Comparison of ENCODE assay signal across 26 mouse cellular contexts in genomic region chr9:115042571-115042970, GRCm38 (mm10).
DNase-seq lines count a peak whose midpoint lies in the region; ATAC-seq and TF ChIP-seq lines count a peak whose summit lies in the region.
"Had no signal": no experiment of that assay in that cellular context is flagged by ENCODE, and none has a peak within 500 bp of the region (broad histone marks: within the 10 kb centered on the region; RNA-seq: fewer than 3 reads in every experiment).

No protein-coding gene starts in this region.

- H3K79me2 ChIP-seq in liver, adult 2 months (ENCODE audit: control insufficient read depth, insufficient read depth, low read length), result no peaks in the 10 kb centered on the region

- no peak for TF ChIP-seq CTCF in liver, adult 2 months (IDR thresholded peaks at IDR 0.05; ENCODE audit: low read depth, low read length)
- no peak for TF ChIP-seq CTCF in E14TG2a.4 (conservative IDR thresholded peaks at IDR 0.05; ENCODE audit: low read length)
- TF ChIP-seq CTCF in stomach, postnatal 0 days (IDR thresholded peaks at IDR 0.05; ENCODE audit: low read depth), result no peak

- no peaks in the 10 kb centered on the region for H3K36me3 ChIP-seq in liver, adult 2 months (ENCODE audit: control insufficient read depth, insufficient read depth, low read length)
- H3K36me3 ChIP-seq in liver, embryonic 11.5 days (ENCODE audit: control insufficient read depth, insufficient read depth, low read length), result no peaks in the 10 kb centered on the region
- H3K36me3 ChIP-seq in E14TG2a.4 (ENCODE audit: insufficient read depth, low read length), result peaks cover 10% of the 10 kb centered on the region
- no peaks in the 10 kb centered on the region for H3K36me3 ChIP-seq in intestine, embryonic 16.5 days (ENCODE audit: control insufficient read depth, insufficient read depth, low read length)
- no peaks in the 10 kb centered on the region for H3K36me3 ChIP-seq in stomach, postnatal 0 days (ENCODE audit: control insufficient read depth, insufficient read depth, low read length)
- H3K36me3 ChIP-seq: embryonic facial prominence, embryonic 12.5 days; embryonic facial prominence, embryonic 15.5 days; heart, embryonic 12.5 days; heart, embryonic 15.5 days; hindbrain, embryonic 10.5 days had no signal

- H3K4me2 ChIP-seq in liver, embryonic 11.5 days, result no peak overlapping the region
- H3K4me2 ChIP-seq in intestine, embryonic 16.5 days (ENCODE audit: low read depth, low read length), result no peak overlapping the region
- no peak overlapping the region for H3K4me2 ChIP-seq in stomach, postnatal 0 days (replicated peaks; ENCODE audit: low read depth)
- H3K4me2 ChIP-seq: embryonic facial prominence, embryonic 12.5 days; embryonic facial prominence, embryonic 15.5 days; heart, embryonic 12.5 days; heart, embryonic 15.5 days; hindbrain, embryonic 14.5 days had no signal

- ATAC-seq in liver, embryonic 11.5 days (replicated peaks; ENCODE audit: low FRiP score), result no peak
- peak; percentile 29 for ATAC-seq in intestine, embryonic 16.5 days
- ATAC-seq in stomach, postnatal 0 days (ENCODE audit: low FRiP score, low TSS enrichment), result peak; percentile 54; the same call in 1 of the 2 replicates
- ATAC-seq in frontal cortex, adult (ENCODE audit: low TSS enrichment), result no peak
- ATAC-seq: forebrain, embryonic 14.5 days; hindbrain, postnatal 0 days had no signal

- 55% methylated on average over 6 of the region's 6 CpGs for WGBS in liver, adult 2 months
- 79% methylated on average over 6 of the region's 6 CpGs for WGBS in liver, embryonic 11.5 days
- WGBS in intestine, embryonic 16.5 days, result 51% methylated on average over 6 of the region's 6 CpGs
- WGBS in stomach, postnatal 0 days, result 71% methylated on average over 6 of the region's 6 CpGs

- no peaks in the 10 kb centered on the region for H3K4me1 ChIP-seq in liver, adult 2 months (ENCODE audit: control insufficient read depth, insufficient read depth, low read length)
- H3K4me1 ChIP-seq in liver, embryonic 11.5 days (replicated peaks; ENCODE audit: control insufficient read depth, insufficient read depth, low read length), result no peaks in the 10 kb centered on the region; the same call in 1 of the 2 replicates
- H3K4me1 ChIP-seq in E14TG2a.4 (replicated peaks; ENCODE audit: low read depth, low read length), result peaks cover 83% of the 10 kb centered on the region
- H3K4me1 ChIP-seq in intestine, embryonic 16.5 days (ENCODE audit: control insufficient read depth, insufficient read depth, low read length), result peaks cover 18% of the 10 kb centered on the region
- H3K4me1 ChIP-seq in stomach, postnatal 0 days (replicated peaks; ENCODE audit: control insufficient read depth, insufficient read depth), result no peaks in the 10 kb centered on the region

- H3K9ac ChIP-seq in liver, adult 2 months (ENCODE audit: low read depth, low read length), result no peak overlapping the region
- no peak overlapping the region for H3K9ac ChIP-seq in liver, embryonic 11.5 days (ENCODE audit: low read depth, low read length)
- no peak overlapping the region for H3K9ac ChIP-seq in intestine, embryonic 16.5 days (ENCODE audit: low read depth, low read length)
- no peak overlapping the region for H3K9ac ChIP-seq in stomach, postnatal 0 days (ENCODE audit: low read length)
- H3K9ac ChIP-seq: embryonic facial prominence, embryonic 12.5 days; embryonic facial prominence, embryonic 15.5 days; forebrain, postnatal 0 days; heart, embryonic 12.5 days; heart, embryonic 15.5 days; hindbrain, embryonic 14.5 days had no signal

- no peak for TF ChIP-seq POLR2A in liver, adult 2 months (IDR thresholded peaks at IDR 0.05; ENCODE audit: extremely low read depth, insufficient read depth, low read length)

- no peak overlapping the region for H3K4me3 ChIP-seq in liver, adult 2 months (ENCODE audit: insufficient read depth, low read depth, low read length)
- no peak overlapping the region for H3K4me3 ChIP-seq in liver, embryonic 11.5 days (ENCODE audit: low read depth, low read length)
- H3K4me3 ChIP-seq in E14TG2a.4 (replicated peaks; ENCODE audit: low read length), result 0 out of 2 replicates have a peak overlapping the region, but pooled peaks have one; percentile 5
- no peak overlapping the region for H3K4me3 ChIP-seq in intestine, embryonic 16.5 days (ENCODE audit: low read length)
- H3K4me3 ChIP-seq in stomach, postnatal 0 days (ENCODE audit: low read depth, low read length), result no peak overlapping the region
- H3K4me3 ChIP-seq: embryonic facial prominence, embryonic 12.5 days; embryonic facial prominence, embryonic 15.5 days; heart, embryonic 12.5 days; heart, embryonic 15.5 days; hindbrain, embryonic 10.5 days had no signal

- H3K9me3 ChIP-seq in liver, embryonic 11.5 days (ENCODE audit: control insufficient read depth, low read length), result no peaks in the 10 kb centered on the region
- H3K9me3 ChIP-seq in E14TG2a.4 (ENCODE audit: low read length), result no peaks in the 10 kb centered on the region
- H3K9me3 ChIP-seq in intestine, embryonic 16.5 days (ENCODE audit: control insufficient read depth, low read length), result no peaks in the 10 kb centered on the region
- H3K9me3 ChIP-seq in stomach, postnatal 0 days (ENCODE audit: control insufficient read depth, low read length), result no peaks in the 10 kb centered on the region
- H3K9me3 ChIP-seq: embryonic facial prominence, embryonic 12.5 days; embryonic facial prominence, embryonic 15.5 days; heart, embryonic 12.5 days; heart, embryonic 15.5 days; hindbrain, embryonic 10.5 days had no signal

- no peak overlapping the region for H3K27ac ChIP-seq in liver, adult 2 months (replicated peaks; ENCODE audit: insufficient read depth, low read depth, low read length)
- no peak overlapping the region for H3K27ac ChIP-seq in liver, embryonic 11.5 days (ENCODE audit: low read depth, low read length)
- 0 out of 2 replicates have a peak overlapping the region, but pooled peaks have one; percentile 7 for H3K27ac ChIP-seq in intestine, embryonic 16.5 days (ENCODE audit: low read length)
- no peak overlapping the region for H3K27ac ChIP-seq in stomach, postnatal 0 days (replicated peaks)
- H3K27ac ChIP-seq: embryonic facial prominence, embryonic 12.5 days; embryonic facial prominence, embryonic 15.5 days; heart, embryonic 15.5 days; hindbrain, embryonic 10.5 days; hindbrain, embryonic 14.5 days; hindbrain, postnatal 0 days had no signal

- H3K27me3 ChIP-seq in liver, adult 2 months (ENCODE audit: control insufficient read depth, insufficient read depth, low read length), result no peaks in the 10 kb centered on the region
- no peaks in the 10 kb centered on the region for H3K27me3 ChIP-seq in liver, embryonic 11.5 days (replicated peaks; ENCODE audit: control insufficient read depth, insufficient read depth, low read length)
- no peaks in the 10 kb centered on the region for H3K27me3 ChIP-seq in E14TG2a.4 (ENCODE audit: insufficient read depth, low read length)
- no peaks in the 10 kb centered on the region for H3K27me3 ChIP-seq in intestine, embryonic 16.5 days (replicated peaks; ENCODE audit: control insufficient read depth, insufficient read depth, low read length)
- H3K27me3 ChIP-seq in stomach, postnatal 0 days (ENCODE audit: control insufficient read depth, insufficient read depth, low read length), result no peaks in the 10 kb centered on the region
- H3K27me3 ChIP-seq: embryonic facial prominence, embryonic 12.5 days; embryonic facial prominence, embryonic 15.5 days; heart, embryonic 12.5 days; heart, embryonic 15.5 days had no signal

- TF ChIP-seq EP300 in stomach, postnatal 0 days (optimal IDR thresholded peaks at IDR 0.05), result no peak

- peak; percentile 16 for DNase-seq in liver, adult 2 months (ENCODE audit: extremely low read depth, low read depth, low spot score)
- DNase-seq in liver, embryonic 11.5 days (ENCODE audit: low spot score), result no peak
- no peak for DNase-seq in stomach, postnatal 0 days (ENCODE audit: low spot score)
- no peak for DNase-seq in c-Kit-positive CD71-positive TER-119-positive erythroid progenitor cells, embryonic 14.5 days (ENCODE audit: low spot score)
- DNase-seq in thymus, adult 18-20 months, result no peak
- DNase-seq: adrenal gland, adult 8-10 months; adrenal gland, postnatal 25 days; cerebellum, adult 2 months; cerebellum, adult 9-11 months; cerebellum, postnatal 25 days; forebrain, postnatal 0 days; gastrocnemius, postnatal 25 days; heart, adult 18-20 months; heart, postnatal 10 days; heart, postnatal 36 days had no signal

Comparison
In these comparisons a context has a peak if more than half of its experiments do, and no peak if none do; other contexts are left out.
1. ATAC-seq: peak in intestine, embryonic 16.5 days (single experiment) and stomach, postnatal 0 days (single experiment); none in liver, embryonic 11.5 days (single experiment) and frontal cortex, adult (single experiment).